Mouse (Mus musculus) lung, postnatal 0 days (tissue): ENCODE results near the gene Surf2. TPM values are rescaled to one million over a fixed set of nuclear protein-coding genes. Genes with fewer than 3 reads are reported as not detected.

Source experiments
- ATAC-seq: fragments of 200-750 bp; cut with Nextera tagmentation; 2 replicates; pipeline ENCODE4 v1.8.0; 2017; ENCODE audit warnings: moderate library complexity
- DNase-seq: peaks from one replicate; pipeline ENCODE4 v3.0.0-alpha.2; 2016; ENCODE audit warnings: low spot score
- H3K27ac ChIP-seq: fragments of 300-500 bp; sonication (generic); 2 replicates; pipeline ENCODE4 v1.5.1; 2014; ENCODE audit warnings: antibody characterized with exemption, mild to moderate bottlenecking, low read length, mixed read lengths
- H3K27me3 ChIP-seq: fragments of 300-500 bp; sonication (generic); replicated peaks from 2 replicates; pipeline ENCODE4 v1.6.1; 2014; ENCODE audit warnings: low read length, mixed read lengths; ENCODE audit not compliant: insufficient read depth
- H3K36me3 ChIP-seq: fragments of 300-500 bp; sonication (generic); 2 replicates; pipeline ENCODE4 v1.6.1; 2014; ENCODE audit warnings: low read length, mixed read lengths; ENCODE audit not compliant: insufficient read depth
- H3K4me1 ChIP-seq: fragments of 300-500 bp; sonication (generic); 2 replicates; pipeline ENCODE4 v1.6.1; 2014; ENCODE audit warnings: antibody characterized with exemption, low read depth, low read length, mixed read lengths; ENCODE audit not compliant: insufficient read depth
- H3K4me2 ChIP-seq: fragments of 300-500 bp; sonication (generic); replicated peaks from 2 replicates; pipeline ENCODE4 v1.6.1; 2014; ENCODE audit warnings: low read depth, mild to moderate bottlenecking, low read length, moderate library complexity, mixed read lengths
- H3K4me3 ChIP-seq: fragments of 300-500 bp; sonication (generic); 2 replicates; pipeline ENCODE4 v1.5.1; 2014; ENCODE audit warnings: low read depth, low read length
- H3K9ac ChIP-seq: fragments of 300-500 bp; sonication (generic); replicated peaks from 2 replicates; pipeline ENCODE4 v1.6.1; 2014; ENCODE audit warnings: low read depth, mild to moderate bottlenecking
- H3K9me3 ChIP-seq: fragments of 300-500 bp; sonication (generic); 2 replicates; pipeline ENCODE4 v1.6.1; 2016; ENCODE audit warnings: low read length, mixed read lengths
- CTCF ChIP-seq: IDR thresholded peaks from 2 replicates; pipeline ENCODE4 v1.5.1; 2016; ENCODE audit warnings: antibody characterized with exemption, mild to moderate bottlenecking
- EP300 ChIP-seq: IDR thresholded peaks from 2 replicates; pipeline ENCODE4 v1.6.1; 2016; ENCODE audit warnings: antibody characterized with exemption, mild to moderate bottlenecking, control low read depth
- WGBS: fragments of 180-500 bp; shearing (Covaris S2); extraction: QIAGEN DNeasy Blood & Tissue Kit; methylation state at CpG from one replicate; pipeline ENCODE4 v1.1.7; 2014; 5-methylcytosine and 5-hydroxymethylcytosine counted together
- polyA plus RNA-seq: library from polyadenylated mRNA; unstranded; fragments of >200 nt; fragmentation: Nextera tagmentation; extraction: Ambion mirVana; gene quantifications from 2 replicates; pipeline ENCODE4 v1.2.1, GENCODE M21; 2015

Surf2 gene
- polyA plus RNA-seq, 1 experiment from 2014 or later = 23.0 TPM

DNA sequence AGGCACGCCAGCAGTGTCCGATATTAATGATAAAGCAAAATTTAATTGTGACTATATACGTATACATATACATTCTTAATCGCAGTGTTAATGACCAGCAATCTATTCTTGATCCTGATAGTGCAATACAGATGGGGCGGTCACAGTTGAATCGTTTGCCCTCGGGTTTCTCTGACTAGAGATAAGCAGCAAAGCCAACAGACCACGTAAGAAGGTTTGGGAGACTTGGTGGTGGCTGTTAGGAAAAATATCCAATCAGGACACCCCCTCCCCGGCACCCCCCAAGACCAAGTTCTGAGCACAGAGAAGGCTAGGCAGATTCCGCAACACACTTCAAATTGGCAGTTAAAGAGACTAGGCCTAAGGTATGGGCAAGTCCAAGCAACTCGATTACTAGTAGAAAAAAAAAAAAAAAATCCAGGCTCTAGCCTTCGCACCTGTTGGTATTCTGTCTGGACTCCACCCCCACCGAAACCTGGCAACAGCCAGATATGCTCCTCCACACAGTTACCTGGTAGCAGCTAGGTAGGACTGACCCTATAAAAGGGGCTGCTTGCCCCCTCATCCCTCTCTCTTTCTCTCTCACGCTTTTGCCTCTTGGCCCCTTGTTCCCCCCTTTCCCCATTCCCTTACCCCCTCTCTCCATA, 48.7 kb downstream of the Surf2 start:
- WGBS = 19% methylated on average over 14 of the region's 14 CpGs
- DNase-seq = no peak
- no peak for ATAC-seq

DNA sequence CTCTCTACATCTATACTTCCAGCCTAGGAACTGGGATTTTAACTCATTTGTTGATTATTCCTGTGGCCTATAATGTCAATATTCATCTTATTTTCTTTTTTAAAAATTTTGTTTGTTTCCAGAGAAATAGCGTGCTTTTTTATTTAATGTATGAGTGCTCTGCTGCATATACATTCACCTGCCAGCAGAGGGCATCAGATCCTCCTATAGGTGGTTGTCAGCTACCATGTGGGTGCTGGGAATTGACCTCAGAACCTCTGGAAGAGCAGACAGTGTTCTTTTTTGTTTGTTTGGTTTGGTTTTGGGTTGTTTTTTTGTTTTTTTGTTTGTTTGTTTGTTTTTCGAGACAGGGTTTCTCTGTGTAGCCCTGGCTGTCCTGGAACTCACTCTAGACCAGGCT, 51.1 kb downstream of the Surf2 start:
- no peaks in the 10 kb centered on the region for H3K36me3 ChIP-seq
- TF ChIP-seq EP300 = no peak
- TF ChIP-seq CTCF = peak; percentile 20
- H3K9me3 ChIP-seq = no peaks in the 10 kb centered on the region
- no peak overlapping the region for H3K27ac ChIP-seq
- ATAC-seq (no peak), DNase-seq (no peak)
- WGBS = 69% methylated on average over 2 of the region's 2 CpGs
- no peak overlapping the region for H3K4me2 ChIP-seq
- no peak overlapping the region for H3K9ac ChIP-seq
- no peaks in the 10 kb centered on the region for H3K27me3 ChIP-seq
- H3K4me1 ChIP-seq = peaks cover 4% of the 10 kb centered on the region; the same call in 1 of the 2 replicates
- H3K4me3 ChIP-seq = no peak overlapping the region

More for the DNA sequence above, 48.7 kb downstream of the Surf2 start:
- H3K4me2 ChIP-seq = peak overlapping the region; percentile 77
- no peaks in the 10 kb centered on the region for H3K27me3 ChIP-seq
- peak overlapping the region; percentile 85 for H3K9ac ChIP-seq
- no peaks in the 10 kb centered on the region for H3K9me3 ChIP-seq
- H3K27ac ChIP-seq = peak overlapping the region; percentile 100
- peaks cover 10% of the 10 kb centered on the region; the same call in 1 of the 2 replicates for H3K36me3 ChIP-seq
- peaks cover 4% of the 10 kb centered on the region; the same call in 1 of the 2 replicates for H3K4me1 ChIP-seq
- TF ChIP-seq EP300 (no peak), CTCF (no peak)
- peak overlapping the region; percentile 78 for H3K4me3 ChIP-seq

Other genes starting within 250 kb of the Surf2 start
- gene Lcn4, start 245.1 kb upstream of the Surf2 start, polyA plus RNA-seq = not detected in 2 replicates
- gene Abo, start 51.4 kb upstream of the Surf2 start, polyA plus RNA-seq = not detected in 2 replicates
- gene Surf6, start 13.5 kb upstream of the Surf2 start, polyA plus RNA-seq = 11.8 and 13.5 TPM in 2 replicates
- gene Med22, start 5.7 kb upstream of the Surf2 start, polyA plus RNA-seq = 32.6 and 33.8 TPM in 2 replicates
- 380 and 417 TPM in 2 replicates for gene Rpl7a, start 5.6 kb upstream of the Surf2 start, polyA plus RNA-seq
- gene Surf1, start 163 bp downstream of the Surf2 start, polyA plus RNA-seq = 59.6 and 59.7 TPM in 2 replicates
- 167 and 171 TPM in 2 replicates for gene Surf4, start 17.6 kb downstream of the Surf2 start, polyA plus RNA-seq
- 0.13 and 0.24 TPM in 2 replicates for gene Stkld1, start 17.7 kb downstream of the Surf2 start, polyA plus RNA-seq
- 21.4 and 22.1 TPM in 2 replicates for gene Rexo4, start 48.0 kb downstream of the Surf2 start, polyA plus RNA-seq
- 0.26 TPM in 2 replicates for gene Adamts13, start 57.0 kb downstream of the Surf2 start, polyA plus RNA-seq
- gene Cacfd1, start 93.6 kb downstream of the Surf2 start, polyA plus RNA-seq = 39.9 and 42.1 TPM in 2 replicates
- gene Slc2a6, start 111.6 kb downstream of the Surf2 start, polyA plus RNA-seq = 1.1 and 1.3 TPM in 2 replicates
- gene Mymk, start 155.8 kb downstream of the Surf2 start, polyA plus RNA-seq = 0.36 and 0.76 TPM in 2 replicates
- gene Adamtsl2, start 163.0 kb downstream of the Surf2 start, polyA plus RNA-seq = 50.6 and 52.3 TPM in 2 replicates
- gene Fam163b, start 226.1 kb downstream of the Surf2 start, polyA plus RNA-seq = 0.26 and 0.43 TPM in 2 replicates
- gene Dbh, start 248.9 kb downstream of the Surf2 start, polyA plus RNA-seq = 0.17 and 0.37 TPM in 2 replicates